Mouse (Mus musculus) ES-E14 (cell line): ENCODE data around the gene Zfp384. TPM values are rescaled to one million over a fixed set of nuclear protein-coding genes. Genes with fewer than 3 reads are reported as not detected.

Source experiments
- DNase-seq: peaks from one replicate; pipeline ENCODE4 v3.0.0-alpha.2; 2013; ENCODE audit warnings: low read depth, low spot score
- H3K27ac ChIP-seq: 2 replicates; pipeline ENCODE4 v1.5.1; 2012; ENCODE audit warnings: low read depth, mild to moderate bottlenecking, low read length, moderate library complexity, mixed read lengths; ENCODE audit not compliant: poor library complexity, insufficient read depth, severe bottlenecking
- H3K36me3 ChIP-seq: 2 replicates; pipeline ENCODE4 v1.6.1; 2012; ENCODE audit warnings: mild to moderate bottlenecking, low read length, moderate library complexity, mixed read lengths; ENCODE audit not compliant: control insufficient read depth, poor library complexity, insufficient read depth, severe bottlenecking
- H3K4me1 ChIP-seq, 2 experiments: fragments of 150-350 bp in 1 of 2; sonication (generic) in 1 of 2; 2 replicates each; pipeline ENCODE4 v1.6.1; 2012; ENCODE audit warnings: low read length in 2 of 2, mild to moderate bottlenecking in 1 of 2, mixed read lengths in 1 of 2; ENCODE audit not compliant: control insufficient read depth in 2 of 2, insufficient read depth in 2 of 2, poor library complexity in 1 of 2
- H3K4me3 ChIP-seq, 2 experiments: fragments of 150-350 bp in 1 of 2; sonication (generic) in 1 of 2; 2 replicates each; pipeline ENCODE4 v1.5.1; 2012; ENCODE audit warnings: low read length in 2 of 2, low read depth in 1 of 2, mild to moderate bottlenecking in 1 of 2, mixed read lengths in 1 of 2; ENCODE audit not compliant: insufficient read depth in 1 of 2, poor library complexity in 1 of 2, severe bottlenecking in 1 of 2
- H3K9ac ChIP-seq: 2 replicates; pipeline ENCODE4 v1.6.1; 2012; ENCODE audit warnings: low read depth, mild to moderate bottlenecking, low read length, mixed read lengths; ENCODE audit not compliant: poor library complexity, insufficient read depth, severe bottlenecking
- H3K9me3 ChIP-seq: fragments of 150-350 bp; sonication (generic); 2 replicates; pipeline ENCODE4 v1.6.1; 2012; ENCODE audit warnings: low read depth, mild to moderate bottlenecking, low read length; ENCODE audit not compliant: control insufficient read depth, insufficient read depth
- CHD2 ChIP-seq: IDR thresholded peaks from 2 replicates; pipeline ENCODE4 v1.6.1; 2014; ENCODE audit warnings: mild to moderate bottlenecking, low read depth, low read length, inconsistent platforms
- HCFC1 ChIP-seq: IDR thresholded peaks from 2 replicates; pipeline ENCODE4 v1.6.1; 2012; ENCODE audit warnings: low read length, inconsistent platforms, borderline replicate concordance; ENCODE audit not compliant: insufficient read depth
- MAFK ChIP-seq: IDR thresholded peaks from 2 replicates; pipeline ENCODE4 v1.6.1; 2014; ENCODE audit warnings: mild to moderate bottlenecking, low read depth, low read length, inconsistent platforms; ENCODE audit not compliant: insufficient read depth
- ZC3H11A ChIP-seq: IDR thresholded peaks from 2 replicates; pipeline ENCODE4 v1.6.1; 2012; ENCODE audit warnings: low read depth, mild to moderate bottlenecking, inconsistent platforms, low read length, borderline replicate concordance
- ZNF384 ChIP-seq: IDR thresholded peaks from 2 replicates; pipeline ENCODE4 v1.6.1; 2012; ENCODE audit warnings: low read depth, low read length, inconsistent platforms
- in situ Hi-C, 2 experiments: fragments of 600-800 bp; cut with MboI; formaldehyde crosslinking; loops; one replicate each; pipeline ENCODE4 v1.15.1; 2025; ENCODE audit warnings: low sequenced_read_pairs in 2 of 2, inconsistent platforms in 1 of 2; ENCODE audit not compliant: unreplicated experiment in 2 of 2
- total RNA-seq: library from RNA; depleted of rRNA; stranded (reverse); fragments of 300-350 nt; gene quantifications from 2 replicates; pipeline ENCODE4 v1.2.3, GENCODE M21; 2012

The Zfp384 gene
- total RNA-seq, 1 experiment = 25.1 TPM

- no peak for TF ChIP-seq ZC3H11A
- no peak for TF ChIP-seq ZNF384
- no peak for TF ChIP-seq HCFC1
- no peak for TF ChIP-seq MAFK
- no peak for TF ChIP-seq CHD2
- no peak for DNase-seq
- H3K9ac ChIP-seq = no peak overlapping the region
- H3K9me3 ChIP-seq = no peaks in the 10 kb centered on the region
- H3K36me3 ChIP-seq = no peaks in the 10 kb centered on the region
- no peak overlapping the region for H3K4me3 ChIP-seq
- H3K4me1 ChIP-seq = peaks cover 3 to 6% of the 10 kb centered on the region in 2 experiments
- in situ Hi-C loops = no loop called here
- H3K27ac ChIP-seq = no peak overlapping the region
These were observed 64.9 kb downstream of the Zfp384 start for GRCm38 (mm10) chr6:125073825-125074224.

GRCm38 (mm10) chr6:125081394-125081793, 72.4 kb downstream of the Zfp384 start:
- TF ChIP-seq ZC3H11A (no peak), MAFK (no peak), ZNF384 (no peak), HCFC1 (no peak), CHD2 (no peak)
- in situ Hi-C loops = no loop called here
- Histone ChIP-seq H3K9me3 (no peaks in the 10 kb centered on the region), H3K27ac (0 out of 2 replicates have a peak overlapping the region, but pooled peaks have one; percentile 4), H3K4me1 (peaks cover 5 to 15% of the 10 kb centered on the region in 2 experiments; a peak in 1 of 4 replicates), H3K4me3 (peak overlapping the region; percentile 71 to 73), H3K9ac (peak overlapping the region; percentile 80), H3K36me3 (peaks cover 8% of the 10 kb centered on the region; the same call in 1 of the 2 replicates)
- DNase-seq = no peak

DNA sequence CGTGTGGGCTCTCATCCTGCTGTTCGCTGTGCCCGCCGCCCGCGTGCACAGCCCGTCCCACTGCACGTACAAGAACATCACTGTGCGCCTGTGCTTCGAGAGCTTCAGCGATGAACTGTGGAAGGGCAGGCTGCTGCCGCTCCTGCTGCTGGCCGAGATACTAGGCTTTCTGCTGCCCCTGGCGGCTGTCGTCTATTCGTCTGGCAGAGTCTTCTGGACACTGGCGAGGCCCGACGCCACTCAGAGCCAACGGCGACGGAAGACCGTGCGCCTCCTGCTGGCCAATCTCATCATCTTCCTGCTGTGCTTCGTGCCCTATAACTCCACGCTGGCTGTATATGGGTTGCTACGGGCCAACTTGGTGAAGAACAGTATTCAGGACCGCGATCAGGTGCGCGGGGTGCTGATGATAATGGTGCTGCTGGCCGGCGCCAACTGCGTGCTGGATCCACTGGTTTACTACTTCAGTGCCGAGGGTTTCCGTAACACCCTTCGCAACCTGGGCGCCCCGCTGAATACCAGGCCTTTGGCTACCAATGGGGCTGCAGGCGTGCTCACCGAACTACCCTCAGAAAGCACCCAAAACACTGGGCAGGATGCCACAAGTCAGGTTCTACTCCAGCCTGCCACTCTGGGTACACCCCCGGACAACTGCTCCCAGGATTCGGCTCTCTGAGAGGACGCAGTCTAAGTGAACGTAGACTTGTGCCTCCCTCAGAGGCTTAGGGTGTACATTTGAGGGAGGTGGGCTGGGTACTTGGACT, 73.0 kb downstream of the Zfp384 start:
- peak; percentile 95 for DNase-seq
- Histone ChIP-seq H3K4me1 (peaks cover 5 to 15% of the 10 kb centered on the region in 2 experiments; a peak in 1 of 4 replicates), H3K36me3 (peaks cover 8% of the 10 kb centered on the region; the same call in 1 of the 2 replicates), H3K9ac (peak overlapping the region; percentile 80), H3K4me3 (peak overlapping the region; percentile 71 to 73), H3K27ac (0 out of 2 replicates have a peak overlapping the region, but pooled peaks have one; percentile 4), H3K9me3 (no peaks in the 10 kb centered on the region)
- in situ Hi-C loops = no loop called here
- TF ChIP-seq ZC3H11A (no peak), HCFC1 (no peak), MAFK (no peak), ZNF384 (no peak), CHD2 (no peak)

DNA sequence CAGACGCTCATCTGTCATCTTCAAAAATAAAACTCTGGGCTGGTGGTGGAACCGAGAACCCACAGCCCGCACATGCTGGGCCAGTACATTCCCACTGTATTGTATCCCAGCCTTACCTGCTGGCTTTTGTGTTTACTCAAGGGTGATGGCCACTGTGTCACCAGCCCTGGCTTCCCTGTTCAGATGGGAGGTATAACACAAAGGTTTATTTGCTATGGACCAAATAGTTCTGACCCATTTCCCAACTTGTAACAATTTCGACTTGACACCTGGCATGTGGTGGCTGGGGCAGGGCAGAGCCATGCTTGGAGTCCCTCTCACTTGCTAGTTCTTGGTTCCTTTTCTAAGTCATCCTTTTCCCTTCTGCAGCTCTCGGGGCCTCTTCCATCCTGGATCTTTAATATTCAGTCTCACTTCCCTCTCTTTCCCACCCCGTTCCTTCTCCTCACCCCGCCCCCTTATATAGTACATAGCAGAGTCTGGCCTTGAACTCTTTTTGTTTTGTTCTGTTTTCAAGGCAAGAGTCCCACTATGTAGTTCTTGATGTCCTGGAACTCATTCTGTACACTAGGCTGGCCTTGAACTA, 73.9 kb downstream of the Zfp384 start:
- peaks cover 8% of the 10 kb centered on the region; the same call in 1 of the 2 replicates for H3K36me3 ChIP-seq
- H3K9me3 ChIP-seq = no peaks in the 10 kb centered on the region
- no peak for DNase-seq
- TF ChIP-seq HCFC1 (no peak), CHD2 (no peak), ZNF384 (no peak), MAFK (no peak), ZC3H11A (no peak)
- H3K9ac ChIP-seq = no peak overlapping the region
- in situ Hi-C loops = no loop called here
- no peak overlapping the region for H3K4me3 ChIP-seq
- H3K27ac ChIP-seq = no peak overlapping the region
- H3K4me1 ChIP-seq = peaks cover 5 to 15% of the 10 kb centered on the region in 2 experiments; a peak in 1 of 4 replicates
